Mouse (Mus musculus) forebrain, embryonic 16.5 days (tissue): ENCODE measurements around the gene Scarb2. TPM values are rescaled to one million over a fixed set of nuclear protein-coding genes. Genes with fewer than 3 reads are reported as not detected.

Source experiments
- ATAC-seq: fragments of 200-750 bp; cut with Nextera tagmentation; 2 replicates; pipeline ENCODE4 v1.8.0; 2017; ENCODE audit warnings: mild to moderate bottlenecking, moderate library complexity
- H3K27ac ChIP-seq: fragments of 300-500 bp; sonication (generic); 2 replicates; pipeline ENCODE4 v1.5.1; 2014; ENCODE audit warnings: low read length, control low read depth
- H3K27me3 ChIP-seq: fragments of 300-500 bp; sonication (generic); replicated peaks from 2 replicates; pipeline ENCODE4 v1.6.1; 2014; ENCODE audit warnings: low read length; ENCODE audit not compliant: control insufficient read depth, insufficient read depth
- H3K36me3 ChIP-seq: fragments of 300-500 bp; sonication (generic); 2 replicates; pipeline ENCODE4 v1.6.1; 2014; ENCODE audit not compliant: control insufficient read depth, insufficient read depth
- H3K4me1 ChIP-seq: fragments of 300-500 bp; sonication (generic); replicated peaks from 2 replicates; pipeline ENCODE4 v1.6.1; 2014; ENCODE audit warnings: low read length; ENCODE audit not compliant: control insufficient read depth, insufficient read depth
- H3K4me2 ChIP-seq: fragments of 300-500 bp; sonication (generic); 2 replicates; pipeline ENCODE4 v1.6.1; 2014; ENCODE audit warnings: mild to moderate bottlenecking, low read length, control low read depth
- H3K4me3 ChIP-seq: fragments of 300-500 bp; sonication (generic); replicated peaks from 2 replicates; pipeline ENCODE4 v1.5.1; 2014; ENCODE audit warnings: mild to moderate bottlenecking, low read length, control low read depth
- H3K9ac ChIP-seq: fragments of 300-500 bp; sonication (generic); replicated peaks from 2 replicates; pipeline ENCODE4 v1.6.1; 2014; ENCODE audit warnings: low read depth, low read length, control low read depth
- H3K9me3 ChIP-seq: fragments of 300-500 bp; sonication (generic); 2 replicates; pipeline ENCODE4 v1.6.1; 2016; ENCODE audit warnings: low read length; ENCODE audit not compliant: control insufficient read depth
- WGBS: fragments of 180-500 bp; shearing (Covaris S2); extraction: QIAGEN DNeasy Blood & Tissue Kit; methylation state at CpG from one replicate; pipeline ENCODE4 v1.1.7; 2014; 5-methylcytosine and 5-hydroxymethylcytosine counted together
- polyA plus RNA-seq: library from polyadenylated mRNA; unstranded; fragments of >200 nt; fragmentation: Nextera tagmentation; extraction: Ambion mirVana; gene quantifications from 2 replicates; pipeline ENCODE4 v1.2.1, GENCODE M21; 2015

The Scarb2 gene
- polyA plus RNA-seq, 1 experiment from 2014 or later: 27.0 TPM

- WGBS: 74% methylated on average over 3 of the region's 3 CpGs
- H3K9me3 ChIP-seq: peaks cover 3% of the 10 kb centered on the region; the same call in 1 of the 2 replicates
- H3K4me3 ChIP-seq: no peak overlapping the region
- peaks cover 20% of the 10 kb centered on the region for H3K36me3 ChIP-seq
- no peaks in the 10 kb centered on the region for H3K27me3 ChIP-seq
- H3K9ac ChIP-seq: no peak overlapping the region
- H3K4me2 ChIP-seq: no peak overlapping the region
- peaks cover 16% of the 10 kb centered on the region for H3K4me1 ChIP-seq
- no peak for ATAC-seq
- no peak overlapping the region for H3K27ac ChIP-seq
Measured at GRCm38 (mm10) chr5:92486758-92487157, 19.9 kb downstream of the Scarb2 start.

- H3K9me3 ChIP-seq: peaks cover 3% of the 10 kb centered on the region; the same call in 1 of the 2 replicates
- H3K4me3 ChIP-seq: no peak overlapping the region
- no peak for ATAC-seq
- WGBS: 78% methylated on average over 7 of the region's 7 CpGs
- H3K36me3 ChIP-seq: peaks cover 20% of the 10 kb centered on the region
- H3K27me3 ChIP-seq: no peaks in the 10 kb centered on the region
- no peak overlapping the region for H3K4me2 ChIP-seq
- no peak overlapping the region for H3K9ac ChIP-seq
- H3K4me1 ChIP-seq: peaks cover 16% of the 10 kb centered on the region
- no peak overlapping the region for H3K27ac ChIP-seq
Measured at GRCm38 (mm10) chr5:92484880-92485279, 21.8 kb downstream of the Scarb2 start.

GRCm38 (mm10) chr5:92472863-92473262 lies 33.8 kb downstream of the Scarb2 start:
- no peak for ATAC-seq
- no peaks in the 10 kb centered on the region for H3K27me3 ChIP-seq
- H3K4me2 ChIP-seq: no peak overlapping the region
- H3K4me3 ChIP-seq: no peak overlapping the region
- H3K9ac ChIP-seq: no peak overlapping the region
- H3K36me3 ChIP-seq: no peaks in the 10 kb centered on the region
- H3K4me1 ChIP-seq: no peaks in the 10 kb centered on the region
- H3K27ac ChIP-seq: no peak overlapping the region
- 79% methylated on average over 5 of the region's 5 CpGs for WGBS
- H3K9me3 ChIP-seq: no peaks in the 10 kb centered on the region

- 95% methylated on average over 4 of the region's 4 CpGs for WGBS
- no peaks in the 10 kb centered on the region for H3K4me1 ChIP-seq
- H3K36me3 ChIP-seq: no peaks in the 10 kb centered on the region
- no peak overlapping the region for H3K9ac ChIP-seq
- no peaks in the 10 kb centered on the region for H3K9me3 ChIP-seq
- no peak for ATAC-seq
- no peak overlapping the region for H3K4me3 ChIP-seq
- H3K27ac ChIP-seq: no peak overlapping the region
- no peaks in the 10 kb centered on the region for H3K27me3 ChIP-seq
- H3K4me2 ChIP-seq: no peak overlapping the region
Measured at GRCm38 (mm10) chr5:92471531-92471930, 35.1 kb downstream of the Scarb2 start.

- no peaks in the 10 kb centered on the region for H3K9me3 ChIP-seq
- H3K9ac ChIP-seq: no peak overlapping the region
- no peak overlapping the region for H3K4me3 ChIP-seq
- WGBS: 92% methylated on average over 18 of the region's 18 CpGs
- ATAC-seq: no peak
- no peaks in the 10 kb centered on the region for H3K36me3 ChIP-seq
- H3K27ac ChIP-seq: no peak overlapping the region
- no peak overlapping the region for H3K4me2 ChIP-seq
- no peaks in the 10 kb centered on the region for H3K4me1 ChIP-seq
- H3K27me3 ChIP-seq: no peaks in the 10 kb centered on the region
Measured at GRCm38 (mm10) chr5:92469201-92470130, 37.2 kb downstream of the Scarb2 start.

- no peak overlapping the region for H3K4me2 ChIP-seq
- H3K4me1 ChIP-seq: no peaks in the 10 kb centered on the region
- ATAC-seq: no peak
- no peaks in the 10 kb centered on the region for H3K9me3 ChIP-seq
- no peak overlapping the region for H3K4me3 ChIP-seq
- H3K9ac ChIP-seq: no peak overlapping the region
- WGBS: 86% methylated on average over 6 of the region's 6 CpGs
- H3K27me3 ChIP-seq: no peaks in the 10 kb centered on the region
- no peaks in the 10 kb centered on the region for H3K36me3 ChIP-seq
- H3K27ac ChIP-seq: no peak overlapping the region
Measured at GRCm38 (mm10) chr5:92468234-92468633, 38.4 kb downstream of the Scarb2 start.

GRCm38 (mm10) chr5:92467102-92467766 lies 39.4 kb downstream of the Scarb2 start:
- no peak overlapping the region for H3K4me3 ChIP-seq
- H3K4me1 ChIP-seq: no peaks in the 10 kb centered on the region
- no peak for ATAC-seq
- H3K27ac ChIP-seq: no peak overlapping the region
- no peak overlapping the region for H3K4me2 ChIP-seq
- no peaks in the 10 kb centered on the region for H3K9me3 ChIP-seq
- no peaks in the 10 kb centered on the region for H3K27me3 ChIP-seq
- WGBS: 86% methylated on average over 8 of the region's 8 CpGs
- no peaks in the 10 kb centered on the region for H3K36me3 ChIP-seq
- no peak overlapping the region for H3K9ac ChIP-seq

GRCm38 (mm10) chr5:92465511-92465910 lies 41.1 kb downstream of the Scarb2 start:
- H3K36me3 ChIP-seq: peaks cover 2% of the 10 kb centered on the region
- no peak for ATAC-seq
- 94% methylated on average over 5 of the region's 5 CpGs for WGBS

GRCm38 (mm10) chr5:92461321-92461720 lies 45.3 kb downstream of the Scarb2 start:
- H3K9ac ChIP-seq: no peak overlapping the region
- WGBS: 19% methylated on average over 5 of the region's 5 CpGs
- H3K4me1 ChIP-seq: no peaks in the 10 kb centered on the region
- H3K9me3 ChIP-seq: no peaks in the 10 kb centered on the region
- no peak overlapping the region for H3K4me2 ChIP-seq
- ATAC-seq: no peak
- no peaks in the 10 kb centered on the region for H3K27me3 ChIP-seq
- no peak overlapping the region for H3K27ac ChIP-seq
- peaks cover 4% of the 10 kb centered on the region for H3K36me3 ChIP-seq
- no peak overlapping the region for H3K4me3 ChIP-seq

More at GRCm38 (mm10) chr5:92465511-92465910, 41.1 kb downstream of the Scarb2 start:
- Histone ChIP-seq H3K27ac (no peak overlapping the region), H3K9ac (no peak overlapping the region), H3K4me1 (no peaks in the 10 kb centered on the region), H3K4me2 (no peak overlapping the region), H3K27me3 (no peaks in the 10 kb centered on the region), H3K9me3 (no peaks in the 10 kb centered on the region), H3K4me3 (no peak overlapping the region)
